Comparison of ENCODE assay signal across 8 mouse cellular contexts in the genomic region with DNA sequence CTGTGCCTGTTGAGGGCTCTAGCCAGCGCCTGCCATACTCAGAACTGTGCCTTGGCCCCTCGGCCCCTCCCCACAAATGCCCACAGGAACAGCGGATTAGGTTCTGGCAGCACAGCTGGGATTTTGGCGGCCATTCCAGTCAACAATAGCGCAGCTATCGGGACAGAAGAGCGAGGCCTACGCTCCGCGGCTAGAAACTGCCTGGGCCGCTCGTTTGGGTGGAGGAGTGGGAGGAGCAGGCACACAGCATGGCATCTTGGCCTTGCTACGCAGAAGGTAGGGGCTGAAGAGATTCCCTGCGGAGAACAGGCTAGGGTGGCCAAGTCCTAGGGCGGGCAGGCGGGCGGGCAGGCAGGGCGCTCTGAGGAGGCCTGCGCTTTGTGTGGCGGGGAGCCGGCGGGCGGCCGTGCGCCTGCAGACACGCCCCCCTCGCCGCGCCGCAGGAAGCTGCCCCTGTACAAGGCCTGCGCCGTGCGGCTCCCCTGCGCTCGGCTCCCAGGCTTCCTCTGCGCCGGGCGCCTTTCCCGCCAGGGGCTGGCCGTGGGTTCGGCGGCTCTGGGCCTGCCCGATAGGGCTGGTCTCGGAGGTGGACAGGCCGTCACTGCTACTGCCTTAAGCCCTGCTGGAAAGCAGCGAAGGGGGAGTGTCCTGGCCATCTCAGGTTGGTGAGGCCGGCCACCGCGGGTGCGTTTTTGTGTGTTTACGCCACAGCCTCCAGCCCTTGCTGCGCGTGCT. TPM values are rescaled to one million over a fixed set of nuclear protein-coding genes. Genes with fewer than 3 reads are reported as not detected.
DNase-seq lines count a peak whose midpoint lies in the region; ATAC-seq and TF ChIP-seq lines count a peak whose summit lies in the region.

No protein-coding gene starts in this region.

- H3K9me3 ChIP-seq in ES-Bruce4 (replicated peaks; ENCODE audit: control insufficient read depth, insufficient read depth, low read length, poor library complexity, severe bottlenecking) = no peaks in the 10 kb centered on the region
- H3K9me3 ChIP-seq in forebrain, embryonic 13.5 days (replicated peaks) = no peaks in the 10 kb centered on the region
- no peaks in the 10 kb centered on the region for H3K9me3 ChIP-seq in liver, postnatal 0 days (ENCODE audit: low read length)
- H3K9me3 ChIP-seq in neural tube, embryonic 13.5 days = no peaks in the 10 kb centered on the region

- ATAC-seq in cerebellum, adult (ENCODE audit: insufficient number of reproducible peaks, low FRiP score, low TSS enrichment) = peak; percentile 79
- ATAC-seq in forebrain, embryonic 13.5 days = peak; percentile 91
- peak; percentile 82 for ATAC-seq in liver, postnatal 0 days
- peak; percentile 92 for ATAC-seq in neural tube, embryonic 13.5 days (ENCODE audit: low read depth)

- H3K36me3 ChIP-seq in ES-Bruce4 (ENCODE audit: control insufficient read depth, insufficient read depth, low read length, poor library complexity, severe bottlenecking) = no peaks in the 10 kb centered on the region
- H3K36me3 ChIP-seq in forebrain, embryonic 13.5 days (ENCODE audit: poor library complexity, severe bottlenecking) = no peaks in the 10 kb centered on the region
- H3K36me3 ChIP-seq in liver, postnatal 0 days (replicated peaks; ENCODE audit: insufficient read depth, low read length) = no peaks in the 10 kb centered on the region
- H3K36me3 ChIP-seq in neural tube, embryonic 13.5 days = no peaks in the 10 kb centered on the region

- intact Hi-C loops in heart, postnatal 10 days (cut with DNase I) = loop anchor here (2.0 to 5.0 kb wide), 2 partner anchors 35 to 63 kb away; partner anchors contain the start of genes Lamtor1, Numa1 and Tomt

- DNase-seq in heart, postnatal 10 days = peak; percentile 86 to 92
- peak; percentile 86 for DNase-seq in layer of hippocampus, adult 11-12 months (ENCODE audit: low spot score)
- peak; percentile 86 for DNase-seq in liver, postnatal 0 days
- peak; percentile 62 for DNase-seq in telencephalon, adult 2 months (ENCODE audit: low read depth, low spot score)

- under 1% methylated on average over 40 of the region's 53 CpGs for WGBS in forebrain, embryonic 13.5 days
- WGBS in liver, postnatal 0 days (ENCODE audit: insufficient replicate concordance) = 1% methylated on average over 46 of the region's 53 CpGs
- under 1% methylated on average over 52 of the region's 53 CpGs for WGBS in neural tube, embryonic 13.5 days

- no peaks in the 10 kb centered on the region for H3K27me3 ChIP-seq in ES-Bruce4 (ENCODE audit: control insufficient read depth, insufficient read depth, low read length, poor library complexity, severe bottlenecking)
- no peaks in the 10 kb centered on the region for H3K27me3 ChIP-seq in forebrain, embryonic 13.5 days
- no peaks in the 10 kb centered on the region for H3K27me3 ChIP-seq in liver, postnatal 0 days (ENCODE audit: insufficient read depth, low read length)
- no peaks in the 10 kb centered on the region for H3K27me3 ChIP-seq in neural tube, embryonic 13.5 days

- peak overlapping the region; percentile 75 for H3K4me2 ChIP-seq in forebrain, embryonic 13.5 days
- H3K4me2 ChIP-seq in liver, postnatal 0 days (ENCODE audit: low read depth, low read length) = peak overlapping the region; percentile 99
- peak overlapping the region; percentile 72 for H3K4me2 ChIP-seq in neural tube, embryonic 13.5 days

- H3K27ac ChIP-seq in ES-Bruce4 (ENCODE audit: insufficient read depth, low read length) = 0 out of 2 replicates have a peak overlapping the region, but pooled peaks have one; percentile 26
- H3K27ac ChIP-seq in forebrain, embryonic 13.5 days = peak overlapping the region; percentile 100
- peak overlapping the region; percentile 99 for H3K27ac ChIP-seq in liver, postnatal 0 days (ENCODE audit: low read depth)
- H3K27ac ChIP-seq in neural tube, embryonic 13.5 days (replicated peaks) = peak overlapping the region; percentile 99

- peak overlapping the region; percentile 78 for H3K4me3 ChIP-seq in ES-Bruce4 (ENCODE audit: low read depth, low read length)
- H3K4me3 ChIP-seq in forebrain, embryonic 13.5 days = peak overlapping the region; percentile 70
- peak overlapping the region; percentile 83 for H3K4me3 ChIP-seq in liver, postnatal 0 days (ENCODE audit: low read depth, low read length)
- peak overlapping the region; percentile 64 for H3K4me3 ChIP-seq in neural tube, embryonic 13.5 days

- TF ChIP-seq EP300 in ES-Bruce4 (IDR thresholded peaks at IDR 0.05; ENCODE audit: insufficient read depth, low read depth, low read length) = no peak
- TF ChIP-seq EP300 in liver, postnatal 0 days (IDR thresholded peaks at IDR 0.05; ENCODE audit: low read depth) = no peak

- H3K4me1 ChIP-seq in ES-Bruce4 (ENCODE audit: control insufficient read depth, insufficient read depth, low read length) = peaks cover 4% of the 10 kb centered on the region
- peaks cover 64% of the 10 kb centered on the region for H3K4me1 ChIP-seq in forebrain, embryonic 13.5 days
- peaks cover 38% of the 10 kb centered on the region for H3K4me1 ChIP-seq in liver, postnatal 0 days (ENCODE audit: insufficient read depth)
- H3K4me1 ChIP-seq in neural tube, embryonic 13.5 days (replicated peaks) = peaks cover 52% of the 10 kb centered on the region

- TF ChIP-seq CTCF in ES-Bruce4 (IDR thresholded peaks at IDR 0.05; ENCODE audit: low read depth, low read length) = no peak
- no peak for TF ChIP-seq CTCF in liver, postnatal 0 days (IDR thresholded peaks at IDR 0.05; ENCODE audit: low read depth)

- H3K9ac ChIP-seq in ES-Bruce4 (ENCODE audit: low read depth, poor library complexity, severe bottlenecking) = peak overlapping the region; percentile 19
- peak overlapping the region; percentile 95 for H3K9ac ChIP-seq in forebrain, embryonic 13.5 days
- H3K9ac ChIP-seq in liver, postnatal 0 days (replicated peaks) = peak overlapping the region; percentile 84
- H3K9ac ChIP-seq in neural tube, embryonic 13.5 days = peak overlapping the region; percentile 89

- no peak for TF ChIP-seq POLR2A in ES-Bruce4 (IDR thresholded peaks at IDR 0.05; ENCODE audit: insufficient read depth, low read length)

RNA-seq across cellular contexts. Expression of gene Numa1, which starts 36.0 kb away (rescaled TPM):
- polyA plus RNA-seq in ES-Bruce4 (2011; ENCODE audit: insufficient read depth, insufficient read length, low read depth, missing spikeins) = 160 and 170 TPM in 2 replicates
- polyA plus RNA-seq in forebrain, embryonic 13.5 days (2015; fragmentation: Nextera tagmentation; extraction: Ambion mirVana) = 66.2 and 71.7 TPM in 2 replicates
- 100 to 1,000 TPM in 1 of 2 experiments, 10 to 100 TPM in 1; 97.4 to 113 TPM for total RNA-seq in heart, postnatal 10 days (2021)
- polyA plus RNA-seq in liver, postnatal 0 days (2015; fragmentation: Nextera tagmentation; extraction: Ambion mirVana) = 14.1 and 17.2 TPM in 2 replicates
- 46.2 and 50.1 TPM in 2 replicates for polyA plus RNA-seq in neural tube, embryonic 13.5 days (2015; fragmentation: Nextera tagmentation; extraction: Ambion mirVana)

RNA-seq across cellular contexts. Expression of gene Lrrc51, which starts 36.2 kb away (rescaled TPM):
- polyA plus RNA-seq in ES-Bruce4 (2011; ENCODE audit: insufficient read depth, insufficient read length, low read depth, missing spikeins) = 6.7 and 7.5 TPM in 2 replicates
- polyA plus RNA-seq in forebrain, embryonic 13.5 days (2015; fragmentation: Nextera tagmentation; extraction: Ambion mirVana) = 8.0 and 11.7 TPM in 2 replicates
- 1 to 10 TPM; 2.4 to 2.9 TPM for total RNA-seq in heart, postnatal 10 days (2021)
- polyA plus RNA-seq in liver, postnatal 0 days (2015; fragmentation: Nextera tagmentation; extraction: Ambion mirVana) = 2.5 and 3.1 TPM in 2 replicates
- polyA plus RNA-seq in neural tube, embryonic 13.5 days (2015; fragmentation: Nextera tagmentation; extraction: Ambion mirVana) = 6.6 and 8.3 TPM in 2 replicates

RNA-seq across cellular contexts. Expression of gene Il18bp, which starts 48.6 kb away (rescaled TPM):
- 6.3 TPM in 2 replicates for polyA plus RNA-seq in ES-Bruce4 (2011; ENCODE audit: insufficient read depth, insufficient read length, low read depth, missing spikeins)
- polyA plus RNA-seq in forebrain, embryonic 13.5 days (2015; fragmentation: Nextera tagmentation; extraction: Ambion mirVana) = 4.5 and 4.6 TPM in 2 replicates
- 1 to 10 TPM; 4.4 to 5.7 TPM for total RNA-seq in heart, postnatal 10 days (2021)
- polyA plus RNA-seq in liver, postnatal 0 days (2015; fragmentation: Nextera tagmentation; extraction: Ambion mirVana) = 37.7 and 40.6 TPM in 2 replicates
- polyA plus RNA-seq in neural tube, embryonic 13.5 days (2015; fragmentation: Nextera tagmentation; extraction: Ambion mirVana) = 3.7 and 4.6 TPM in 2 replicates

Comparison
In these comparisons a context has a peak if more than half of its experiments do, and no peak if none do; other contexts are left out.
1. Peak in every context shown above with its lines: DNase-seq, ATAC-seq, H3K4me3 ChIP-seq and H3K27ac ChIP-seq.
2. H3K27ac ChIP-seq: peak in every context shown above with its lines; median percentile 100 in forebrain, embryonic 13.5 days; 99 in liver, postnatal 0 days; 99 in neural tube, embryonic 13.5 days; 26 in ES-Bruce4.
3. H3K9ac ChIP-seq: peak in every context shown above with its lines; median percentile 95 in forebrain, embryonic 13.5 days; 89 in neural tube, embryonic 13.5 days; 84 in liver, postnatal 0 days; 19 in ES-Bruce4.